Mouse (Mus musculus) cerebellum, adult (tissue): ENCODE results near the gene Dennd4b.
"Not testable (repeated sequence)": the region's sequence is repeated elsewhere in the genome, so short reads cannot be mapped to it uniquely, and the experiment has no call there.

Experiments used
- ATAC-seq: cut with Nextera tagmentation; 2 replicates; pipeline ENCODE4 v1.9.2; 2017; ENCODE audit warnings: mild to moderate bottlenecking, moderate library complexity, mixed read lengths; ENCODE audit not compliant: insufficient number of reproducible peaks, low FRiP score, low TSS enrichment

The Dennd4b gene

DNA sequence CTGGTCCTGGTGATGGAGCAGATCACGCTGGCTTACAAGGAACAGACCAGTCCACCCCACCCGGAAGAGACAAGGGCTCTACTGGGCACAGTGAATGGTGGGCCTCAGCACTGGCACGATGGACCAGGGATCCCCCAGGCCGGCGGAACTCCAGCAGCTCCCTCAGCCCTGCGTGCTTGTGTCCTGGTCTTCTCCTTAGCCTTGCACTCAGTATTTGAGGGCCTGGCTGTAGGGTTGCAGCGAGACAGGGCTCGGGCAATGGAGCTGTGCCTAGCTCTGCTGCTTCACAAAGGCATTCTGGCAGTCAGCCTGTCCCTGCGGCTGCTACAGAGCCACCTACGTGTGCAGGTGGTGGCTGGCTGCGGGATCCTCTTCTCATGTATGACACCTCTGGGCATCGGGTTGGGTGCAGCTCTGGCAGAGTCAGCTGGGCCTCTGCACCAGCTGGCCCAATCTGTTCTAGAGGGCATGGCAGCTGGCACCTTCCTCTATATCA lies 13.2 kb upstream of the Dennd4b start:
- ATAC-seq = not testable (repeated sequence)

DNA sequence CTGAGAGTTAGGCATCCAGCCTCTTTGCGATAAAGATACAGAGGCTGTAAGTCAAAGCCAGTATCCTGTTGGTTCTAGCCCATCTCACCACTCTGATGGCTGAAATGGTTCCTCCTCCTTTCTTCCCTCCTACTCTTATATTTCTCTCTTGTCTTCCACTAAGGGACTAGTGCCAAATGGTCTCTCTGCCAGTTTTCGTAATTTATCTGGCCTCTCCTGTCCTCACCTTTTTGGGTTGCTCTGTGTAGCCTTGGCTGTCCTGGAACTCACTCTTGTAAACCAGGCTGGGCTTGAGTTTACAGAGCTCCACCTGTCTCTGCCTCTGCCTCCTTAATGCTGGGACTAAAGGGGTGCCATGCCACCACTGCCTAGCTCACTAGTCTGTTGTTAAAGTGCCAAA lies 12.3 kb upstream of the Dennd4b start:
- ATAC-seq = not testable (repeated sequence)

DNA sequence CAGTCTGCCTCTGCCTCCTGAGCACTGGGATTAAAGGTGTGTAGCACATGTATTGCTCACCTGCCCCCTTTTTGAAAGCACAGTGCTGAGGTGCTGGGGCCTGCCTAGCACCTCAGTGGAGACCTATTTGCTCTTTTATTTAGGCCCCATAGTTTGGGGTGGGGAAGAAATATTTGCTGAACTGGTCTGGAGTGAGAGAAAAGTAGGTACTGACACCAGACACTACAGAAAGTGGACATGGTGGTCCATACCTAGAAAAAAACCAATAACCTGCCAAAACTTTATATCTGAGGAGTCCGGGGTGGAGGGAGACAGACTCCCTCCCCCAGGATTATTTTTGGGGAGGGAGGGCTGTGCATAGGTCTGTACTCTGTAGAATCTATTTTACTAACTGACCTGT lies 11.8 kb upstream of the Dennd4b start:
- ATAC-seq = not testable (repeated sequence)

DNA sequence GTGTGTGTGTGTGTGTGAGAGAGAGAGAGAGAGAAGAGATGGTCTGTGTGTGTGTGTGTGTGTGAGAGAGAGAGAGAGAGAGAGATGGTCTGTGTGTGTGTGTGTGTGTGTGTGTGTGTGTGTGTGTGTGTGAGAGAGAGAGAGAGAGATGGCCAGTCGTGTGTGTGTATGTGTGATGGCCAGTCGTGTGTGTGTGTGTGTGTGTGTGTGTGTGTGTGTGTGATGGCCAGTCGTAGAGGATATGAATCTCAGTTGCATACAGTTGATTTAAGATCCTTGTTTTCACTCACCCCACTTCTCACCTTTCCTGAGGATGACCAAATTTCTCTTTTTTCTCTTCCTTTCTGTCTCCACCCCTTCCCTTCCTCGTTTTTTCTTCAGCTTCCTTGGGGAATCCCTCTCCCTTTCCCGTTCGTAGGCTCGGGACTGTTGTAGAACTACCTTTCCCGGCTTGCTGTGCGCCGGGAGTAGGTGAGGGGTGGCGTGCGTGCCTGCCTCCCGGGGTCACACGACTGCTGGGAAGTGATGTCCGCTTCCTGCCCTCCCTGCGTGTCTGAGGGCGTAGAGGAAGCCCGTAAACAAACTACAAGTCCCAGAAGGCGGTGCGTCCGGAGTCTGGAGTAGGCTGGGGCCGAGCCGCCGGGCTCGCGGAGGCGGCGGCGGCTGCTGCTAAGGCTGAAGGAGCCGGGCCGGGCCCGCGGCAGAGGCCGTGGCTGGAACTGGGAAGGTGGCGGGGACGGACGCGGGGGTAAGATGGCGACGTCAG lies 11.1 kb upstream of the Dennd4b start, which contains the start of gene Crtc2:
Gene Crtc2 (plus strand): TSS at position 511 of the 766 bp plus-strand sequence.
- ATAC-seq = peak; percentile 95

GRCm38 (mm10) chr3:90254419-90255193 lies 10.4 kb upstream of the Dennd4b start:
- peak; percentile 17; the same call in 1 of the 2 replicates for ATAC-seq

DNA sequence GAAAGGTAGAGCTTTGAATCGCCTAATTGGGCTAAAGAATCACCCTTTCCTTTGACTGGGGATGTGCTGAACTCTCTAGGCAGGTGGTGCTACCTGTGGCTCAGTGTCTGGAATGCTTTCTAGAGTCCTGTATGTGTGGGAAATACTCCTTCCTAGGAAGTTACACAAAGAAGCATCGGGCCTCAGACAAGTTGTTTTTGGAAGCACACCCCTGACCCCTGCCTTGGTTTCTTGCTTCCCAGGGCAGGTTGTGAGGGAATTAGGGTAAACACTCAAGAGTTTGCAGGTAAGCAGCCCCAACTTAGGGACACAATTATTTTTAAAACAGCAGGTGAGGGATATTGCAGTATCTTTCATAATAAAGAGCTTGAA lies 9.8 kb upstream of the Dennd4b start:
- no peak for ATAC-seq

- ATAC-seq = no peak
These were observed 9.1 kb upstream of the Dennd4b start for GRCm38 (mm10) chr3:90255784-90256353.

DNA sequence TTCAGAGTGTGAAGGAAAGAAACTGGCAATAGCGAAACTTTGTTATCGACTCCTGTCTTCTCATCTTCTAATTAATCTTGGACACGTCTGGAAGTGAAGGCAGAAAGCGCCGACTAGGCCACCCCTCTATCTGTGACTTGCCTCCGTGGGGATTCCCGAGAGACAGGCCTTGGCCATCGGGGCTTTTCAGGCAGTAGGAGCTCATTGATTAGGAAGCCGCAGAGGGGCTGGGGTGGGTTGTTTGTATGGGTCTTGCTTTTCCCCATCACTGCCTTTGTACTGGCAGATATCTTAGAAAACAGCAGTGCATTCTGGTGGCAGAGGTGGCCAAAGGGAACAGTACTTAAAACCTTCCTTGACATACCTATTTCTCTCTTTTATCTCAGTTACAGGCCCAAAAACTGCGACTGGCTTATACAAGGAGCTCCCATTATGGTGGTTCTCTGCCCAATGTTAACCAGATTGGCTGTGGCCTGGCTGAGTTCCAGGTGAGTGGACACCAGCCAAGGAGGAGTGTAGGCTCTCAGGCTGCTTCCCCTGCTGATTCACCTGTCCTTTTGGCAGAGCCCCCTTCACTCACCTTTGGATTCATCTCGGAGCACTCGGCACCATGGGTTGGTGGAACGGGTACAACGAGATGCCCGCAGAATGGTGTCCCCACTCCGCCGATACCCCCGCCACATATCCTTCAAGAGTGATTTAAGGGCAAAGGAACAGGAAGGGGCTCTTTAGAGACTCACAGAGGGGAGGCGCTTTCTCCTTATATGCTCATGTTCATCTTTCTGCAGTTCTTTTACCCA lies 8.1 kb upstream of the Dennd4b start:
- ATAC-seq = peak; percentile 14; the same call in 1 of the 2 replicates

GRCm38 (mm10) chr3:90258521-90258920 lies 6.5 kb upstream of the Dennd4b start:
- ATAC-seq = no peak

- ATAC-seq = no peak
These were observed 1.7 kb upstream of the Dennd4b start for GRCm38 (mm10) chr3:90263121-90263771.

DNA sequence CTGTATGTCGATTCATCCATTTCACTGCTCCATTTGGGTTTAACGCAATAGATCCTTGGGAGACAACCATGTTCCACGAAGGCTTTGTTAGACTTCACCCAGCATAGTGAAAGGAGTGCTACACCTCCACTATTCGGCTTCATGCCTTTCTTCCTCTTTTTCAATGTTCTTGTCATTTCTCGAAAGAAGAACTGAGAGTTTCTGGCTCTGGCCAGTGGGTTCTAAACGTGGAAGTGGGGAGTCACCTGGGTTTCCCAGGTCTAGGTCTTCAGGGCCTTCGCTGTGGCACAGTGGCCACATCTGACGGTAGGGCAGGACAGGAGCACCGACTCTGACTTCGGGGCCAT lies 325 bp upstream of the Dennd4b start:
- ATAC-seq = no peak; the same call in 1 of the 2 replicates

- ATAC-seq = peak; percentile 43; the same call in 1 of the 2 replicates
These were observed 1.2 kb downstream of the Dennd4b start for GRCm38 (mm10) chr3:90265932-90266741.

DNA sequence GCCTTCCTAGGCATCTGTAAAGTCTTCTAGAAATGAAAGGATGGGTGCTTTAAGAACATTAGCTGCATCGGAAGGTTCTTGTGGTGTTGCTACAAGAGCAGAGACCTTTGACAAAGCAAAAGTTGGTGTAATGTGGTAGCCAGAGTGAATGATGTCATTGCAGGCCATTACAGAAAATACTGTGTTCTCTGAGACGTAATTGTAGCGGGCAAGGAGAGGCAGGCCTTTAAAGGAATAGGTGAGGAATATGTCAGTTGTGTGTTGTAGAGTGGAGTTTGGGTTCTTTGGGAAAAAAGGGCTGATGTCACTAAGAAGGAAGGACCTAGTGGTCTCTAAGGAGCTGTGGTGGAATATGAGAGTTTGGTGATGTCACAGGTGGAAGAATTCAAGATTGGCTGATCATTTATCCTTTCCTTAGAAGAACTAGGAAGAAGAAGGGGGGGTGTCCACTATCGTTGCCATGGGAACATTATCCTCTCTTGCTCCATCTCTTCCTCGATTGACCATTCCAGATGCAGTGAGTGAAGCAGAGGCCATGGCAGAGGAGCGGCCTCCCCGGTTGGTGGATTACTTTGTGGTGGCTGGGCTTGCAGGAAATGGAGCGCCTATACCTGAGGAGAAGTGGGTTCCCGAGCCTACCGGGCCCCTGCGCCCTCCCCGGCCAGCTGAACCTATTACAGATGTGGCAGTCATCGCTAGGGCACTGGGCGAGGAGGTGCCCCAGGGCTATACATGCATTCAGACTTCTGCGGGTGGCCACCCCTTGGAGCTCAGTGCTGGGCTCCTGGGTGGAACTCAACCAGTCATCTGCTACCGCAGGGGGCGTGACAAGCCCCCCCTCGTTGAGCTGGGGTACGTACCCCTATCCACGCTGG lies 2.2 kb downstream of the Dennd4b start:
- ATAC-seq = no peak

GRCm38 (mm10) chr3:90268190-90268589 lies 3.2 kb downstream of the Dennd4b start:
- no peak for ATAC-seq

GRCm38 (mm10) chr3:90268971-90269370 lies 4.0 kb downstream of the Dennd4b start:
- no peak for ATAC-seq

DNA sequence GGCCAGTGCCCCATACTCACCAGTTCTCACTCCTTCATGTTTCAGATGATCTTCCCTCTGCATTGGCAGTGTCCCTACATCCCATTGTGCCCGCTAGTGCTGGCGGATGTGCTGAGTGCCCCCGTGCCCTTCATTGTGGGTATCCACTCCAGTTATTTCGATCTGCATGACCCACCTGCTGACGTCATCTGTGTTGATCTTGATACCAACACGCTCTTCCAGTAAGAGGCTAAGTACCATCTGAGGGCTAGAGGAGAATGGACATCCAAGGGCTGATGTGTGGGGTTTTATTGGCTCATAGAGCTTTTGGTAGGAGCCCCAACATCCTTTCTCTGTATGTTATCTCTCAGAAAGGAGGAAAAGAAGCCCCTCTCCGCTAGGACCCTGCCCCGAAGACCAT lies 5.8 kb downstream of the Dennd4b start:
- no peak for ATAC-seq

DNA sequence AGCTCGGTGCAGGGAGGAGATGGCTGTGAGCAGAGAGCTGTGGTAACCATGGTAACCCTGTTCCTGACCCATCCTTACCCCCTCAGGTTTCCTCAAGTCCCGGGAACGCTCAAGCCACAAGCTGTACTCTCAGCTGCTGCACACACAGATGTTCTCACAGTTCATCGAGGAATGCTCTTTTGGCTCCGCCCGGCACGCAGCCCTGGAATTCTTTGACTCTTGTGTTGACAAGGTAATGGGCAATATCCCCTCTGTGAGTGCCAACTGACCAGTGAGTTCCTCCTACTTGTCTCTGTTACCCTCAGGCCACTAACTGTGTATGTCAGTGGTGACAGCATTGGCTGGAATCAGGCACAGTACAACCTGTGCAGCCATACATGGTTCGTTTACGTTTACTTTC lies 7.2 kb downstream of the Dennd4b start:
- ATAC-seq = no peak

DNA sequence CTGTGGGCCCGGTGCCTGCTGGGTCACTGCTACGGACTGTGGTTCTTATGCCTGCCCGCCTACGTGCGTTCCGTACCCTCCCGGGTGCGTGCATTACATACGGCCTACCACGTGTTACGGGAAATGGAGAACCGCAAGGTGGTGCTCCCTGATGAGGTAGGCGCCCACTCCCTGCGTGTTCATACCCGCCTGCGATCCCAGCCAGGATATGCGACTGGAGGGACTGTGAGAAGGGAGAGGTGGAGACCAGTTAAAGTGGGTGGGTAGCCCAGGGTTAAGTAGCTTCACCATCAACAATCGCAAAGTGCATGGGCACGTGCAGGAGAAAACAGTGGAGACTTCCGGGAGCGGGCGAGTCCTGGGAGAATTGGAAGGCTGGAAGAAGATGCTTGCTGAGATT lies 8.9 kb downstream of the Dennd4b start:
- ATAC-seq = no peak
